ENCODE assay signal across 9 mouse cellular contexts in the genomic region with DNA sequence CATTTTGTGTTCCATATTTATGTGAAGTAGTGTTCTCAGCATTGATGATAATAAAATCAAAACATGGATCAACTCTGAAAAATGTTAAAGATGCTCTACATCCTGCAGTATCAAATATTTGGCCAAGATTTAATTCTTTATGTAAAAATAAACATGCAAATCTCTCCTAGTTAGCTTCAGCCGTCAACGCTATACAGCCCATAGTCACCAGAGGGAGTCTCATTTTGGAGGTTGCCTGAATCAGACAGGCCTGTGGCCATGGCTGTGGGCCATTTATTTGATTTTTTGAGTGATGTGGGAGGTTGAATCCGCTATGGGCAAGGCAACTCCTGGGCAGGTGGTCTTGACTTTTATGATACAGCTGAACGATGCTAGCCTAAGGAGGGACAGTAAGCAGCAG.
"Had no signal": no experiment of that assay in that cellular context is flagged by ENCODE, and none has a peak within 500 bp of the region (broad histone marks: within the 10 kb centered on the region; RNA-seq: fewer than 3 reads in every experiment).

No protein-coding gene starts in this region.

- H3K27ac ChIP-seq: kidney, embryonic 15.5 days; limb, embryonic 15.5 days; liver, embryonic 12.5 days; neural tube, embryonic 13.5 days had no signal

- H3K9ac ChIP-seq: kidney, embryonic 15.5 days; limb, embryonic 15.5 days; liver, embryonic 12.5 days; neural tube, embryonic 13.5 days had no signal

- H3K4me1 ChIP-seq: kidney, embryonic 15.5 days; limb, embryonic 15.5 days; liver, embryonic 12.5 days; neural tube, embryonic 13.5 days had no signal

- ATAC-seq: liver, embryonic 12.5 days had no signal

- H3K4me2 ChIP-seq: kidney, embryonic 15.5 days; limb, embryonic 15.5 days; liver, embryonic 12.5 days; neural tube, embryonic 13.5 days had no signal

- H3K9me3 ChIP-seq: kidney, embryonic 15.5 days; limb, embryonic 15.5 days; liver, embryonic 12.5 days; neural tube, embryonic 13.5 days had no signal

- H3K27me3 ChIP-seq: kidney, embryonic 15.5 days; limb, embryonic 15.5 days; liver, embryonic 12.5 days; neural tube, embryonic 13.5 days had no signal

- H3K4me3 ChIP-seq: kidney, embryonic 15.5 days; limb, embryonic 15.5 days; liver, embryonic 12.5 days; neural tube, embryonic 13.5 days had no signal

- H3K36me3 ChIP-seq: kidney, embryonic 15.5 days; limb, embryonic 15.5 days; liver, embryonic 12.5 days; neural tube, embryonic 13.5 days had no signal

- DNase-seq: kidney, adult 2 months; kidney, postnatal 25 days; midbrain, embryonic 14.5 days; retina, postnatal 1 day; thymus, postnatal 4 days had no signal
